Mouse (Mus musculus): ENCODE data around the gene Rgs19. TPM values are rescaled to one million over a fixed set of nuclear protein-coding genes. Genes with fewer than 3 reads are reported as not detected.

The Rgs19 gene
- polyA plus RNA-seq, 1 experiment from 2014 or later: 61.2 TPM

DNA sequence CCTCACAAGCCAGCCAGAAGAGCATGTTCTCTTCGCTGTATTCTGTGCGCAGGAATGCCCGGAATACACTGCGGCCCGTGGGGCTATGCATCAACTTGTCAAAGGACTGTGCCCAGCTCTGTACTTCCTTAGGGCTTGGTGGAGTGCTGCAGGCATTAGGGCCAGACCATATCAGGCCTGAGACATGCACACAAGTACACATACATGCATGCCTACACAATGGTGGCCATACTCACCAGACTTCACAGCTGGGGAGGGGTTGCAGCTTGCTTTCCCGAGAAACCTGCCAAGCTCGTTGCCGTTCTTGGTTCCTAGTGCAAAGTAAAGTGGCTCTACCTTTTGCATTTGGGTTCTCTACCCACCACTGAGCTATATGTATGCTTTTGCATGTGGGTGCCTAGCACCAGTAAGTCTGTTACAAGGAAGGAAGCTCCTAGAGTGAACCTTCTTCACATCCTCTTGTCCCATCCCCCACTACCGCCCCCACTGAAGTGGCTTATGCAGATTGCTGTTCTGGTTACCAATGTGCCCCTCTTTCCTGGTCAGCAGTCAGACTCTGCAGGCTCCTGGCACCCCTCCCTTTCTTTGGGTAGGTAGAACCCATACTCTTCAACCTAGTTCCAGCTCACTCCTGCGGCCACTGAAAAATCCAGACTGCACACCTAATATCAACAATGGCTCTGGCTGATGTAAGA is 4.2 kb downstream of the Rgs19 start:
- no peaks in the 10 kb centered on the region for H3K9me3 ChIP-seq (ENCODE audit: control insufficient read depth, low read length)
- 91% methylated on average over 10 of the region's 10 CpGs for WGBS
- no peak overlapping the region for H3K4me2 ChIP-seq (ENCODE audit: low read length)
- H3K27me3 ChIP-seq (replicated peaks; ENCODE audit: control insufficient read depth, insufficient read depth, low read length): no peaks in the 10 kb centered on the region
- H3K4me1 ChIP-seq (replicated peaks; ENCODE audit: control insufficient read depth, insufficient read depth, low read length): peaks cover 15% of the 10 kb centered on the region
- peaks cover 14% of the 10 kb centered on the region for H3K36me3 ChIP-seq (ENCODE audit: control insufficient read depth, insufficient read depth)
- no peak overlapping the region for H3K4me3 ChIP-seq (replicated peaks; ENCODE audit: low read length)
- no peak for ATAC-seq
- H3K27ac ChIP-seq (ENCODE audit: low read length): no peak overlapping the region
- H3K9ac ChIP-seq (replicated peaks; ENCODE audit: low read depth, low read length): no peak overlapping the region

DNA sequence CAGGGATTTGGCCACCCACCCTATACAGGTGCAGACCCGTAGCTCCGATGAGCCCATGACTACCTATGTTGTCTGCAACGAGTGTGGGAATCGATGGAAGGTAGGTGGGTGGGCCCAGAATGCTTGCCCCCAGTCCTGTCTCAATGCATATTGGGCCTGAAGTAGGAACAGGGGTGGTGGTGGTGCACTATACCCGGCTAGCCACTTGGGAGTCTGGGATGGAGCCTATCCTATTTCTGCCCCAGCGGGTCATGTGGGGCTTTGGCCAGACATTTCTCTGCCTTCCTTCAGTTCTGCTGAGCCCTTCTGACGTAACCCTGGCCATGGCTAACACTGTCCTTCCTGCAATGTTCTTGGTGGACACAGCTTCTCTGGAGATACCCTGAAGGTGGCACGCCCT is 6.2 kb downstream of the Rgs19 start:
- no peak for ATAC-seq
- Histone ChIP-seq H3K27me3 (replicated peaks; ENCODE audit: control insufficient read depth, insufficient read depth, low read length) (no peaks in the 10 kb centered on the region), H3K4me2 (ENCODE audit: low read length) (no peak overlapping the region), H3K4me3 (replicated peaks; ENCODE audit: low read length) (no peak overlapping the region), H3K4me1 (replicated peaks; ENCODE audit: control insufficient read depth, insufficient read depth, low read length) (peaks cover 3% of the 10 kb centered on the region), H3K9me3 (ENCODE audit: control insufficient read depth, low read length) (no peaks in the 10 kb centered on the region), H3K36me3 (ENCODE audit: control insufficient read depth, insufficient read depth) (peaks cover 14% of the 10 kb centered on the region), H3K27ac (ENCODE audit: low read length) (no peak overlapping the region), H3K9ac (replicated peaks; ENCODE audit: low read depth, low read length) (no peak overlapping the region)
- 93% methylated on average over 8 of the region's 8 CpGs for WGBS

DNA sequence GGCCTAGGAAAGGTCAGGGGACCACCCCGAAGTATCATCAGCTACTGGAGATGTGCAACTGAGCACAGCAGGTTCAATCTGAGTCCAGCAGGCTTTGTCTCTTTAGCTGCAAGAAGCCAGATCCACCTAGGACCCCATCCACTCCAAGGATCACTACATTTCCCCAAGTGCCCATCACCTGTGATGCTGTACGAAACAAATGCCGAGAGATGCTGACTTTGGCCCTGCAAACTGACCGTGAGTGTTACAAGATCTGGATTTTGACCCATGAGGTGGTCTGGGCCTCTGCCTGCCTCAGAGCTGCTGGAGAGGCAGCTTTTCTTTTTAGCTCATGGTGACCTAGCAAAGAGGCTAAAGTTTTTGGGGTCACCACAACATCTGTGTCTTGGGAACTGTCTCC is 8.1 kb downstream of the Rgs19 start:
- Histone ChIP-seq H3K9ac (replicated peaks; ENCODE audit: low read depth, low read length) (no peak overlapping the region), H3K4me2 (ENCODE audit: low read length) (no peak overlapping the region), H3K27ac (ENCODE audit: low read length) (no peak overlapping the region), H3K4me3 (replicated peaks; ENCODE audit: low read length) (no peak overlapping the region), H3K4me1 (replicated peaks; ENCODE audit: control insufficient read depth, insufficient read depth, low read length) (peaks cover 9% of the 10 kb centered on the region), H3K36me3 (ENCODE audit: control insufficient read depth, insufficient read depth) (peaks cover 14% of the 10 kb centered on the region), H3K9me3 (ENCODE audit: control insufficient read depth, low read length) (no peaks in the 10 kb centered on the region), H3K27me3 (replicated peaks; ENCODE audit: control insufficient read depth, insufficient read depth, low read length) (no peaks in the 10 kb centered on the region)
- 94% methylated on average over 4 of the region's 4 CpGs for WGBS
- no peak for ATAC-seq

DNA sequence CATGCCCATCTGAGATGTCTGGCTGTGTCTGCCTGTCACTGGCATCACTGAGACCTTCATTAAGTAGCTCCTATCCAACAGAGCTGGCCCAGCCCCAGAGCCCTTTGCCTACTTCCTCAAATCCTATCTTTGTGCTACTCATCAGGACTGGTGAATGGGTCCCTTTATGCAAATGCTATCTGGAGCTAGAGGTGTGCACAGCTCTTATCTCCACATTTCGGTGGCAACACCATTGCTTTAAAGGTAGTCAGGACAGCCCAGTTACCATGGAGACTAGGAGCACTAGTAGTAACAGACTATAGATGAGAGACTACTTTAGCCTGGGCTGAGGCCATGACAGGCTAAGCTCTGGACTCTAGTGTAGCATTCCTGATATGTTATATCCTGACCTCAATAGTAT is 9.1 kb downstream of the Rgs19 start:
- H3K9ac ChIP-seq (replicated peaks; ENCODE audit: low read depth, low read length): no peak overlapping the region
- no peaks in the 10 kb centered on the region for H3K9me3 ChIP-seq (ENCODE audit: control insufficient read depth, low read length)
- no peak for ATAC-seq
- H3K27me3 ChIP-seq (replicated peaks; ENCODE audit: control insufficient read depth, insufficient read depth, low read length): no peaks in the 10 kb centered on the region
- no peak overlapping the region for H3K4me2 ChIP-seq (ENCODE audit: low read length)
- H3K4me3 ChIP-seq (replicated peaks; ENCODE audit: low read length): no peak overlapping the region
- peaks cover 14% of the 10 kb centered on the region for H3K36me3 ChIP-seq (ENCODE audit: control insufficient read depth, insufficient read depth)
- H3K4me1 ChIP-seq (replicated peaks; ENCODE audit: control insufficient read depth, insufficient read depth, low read length): peaks cover 13% of the 10 kb centered on the region
- 75% methylated on average over 1 of the region's 1 CpGs for WGBS
- no peak overlapping the region for H3K27ac ChIP-seq (ENCODE audit: low read length)

DNA sequence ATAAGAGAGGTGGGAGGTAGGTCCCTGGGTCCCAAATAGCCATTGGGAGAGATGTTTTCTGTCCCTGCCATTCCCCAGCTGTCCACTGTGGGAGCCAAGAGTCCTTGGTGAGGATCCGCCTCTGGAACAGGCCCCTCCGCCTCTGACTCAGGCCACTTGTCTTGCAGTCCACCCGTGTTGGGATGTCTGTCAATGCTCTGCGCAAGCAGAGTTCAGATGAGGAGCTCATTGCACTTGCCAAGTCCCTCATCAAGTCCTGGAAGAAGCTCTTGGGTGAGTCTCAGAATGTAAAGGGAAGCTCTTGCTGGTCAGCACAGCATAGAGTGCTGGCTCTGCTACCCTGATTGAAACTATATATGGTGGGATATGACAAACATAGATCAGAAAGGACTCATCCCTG is 10.4 kb downstream of the Rgs19 start:
- WGBS: 72% methylated on average over 4 of the region's 4 CpGs

DNA sequence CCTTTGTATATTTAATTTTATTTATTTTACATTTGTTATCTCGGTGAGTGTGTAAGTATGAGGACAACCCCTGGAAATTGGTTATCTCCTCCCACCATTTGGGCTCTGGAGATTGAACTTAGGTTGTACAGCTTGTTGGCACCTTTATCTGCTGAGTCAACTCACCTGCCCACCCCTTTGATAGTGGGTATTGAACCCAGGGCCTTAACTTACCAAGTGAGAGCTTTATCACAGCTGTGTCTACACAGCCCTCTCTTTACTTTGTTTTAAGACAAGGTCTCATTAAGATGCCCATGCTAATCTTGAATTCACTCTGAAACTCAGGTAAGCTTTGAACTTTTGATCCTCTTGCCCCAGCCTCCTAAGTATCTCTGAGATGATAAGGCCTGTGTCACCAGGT is 11.8 kb downstream of the Rgs19 start:
- H3K27me3 ChIP-seq (replicated peaks; ENCODE audit: control insufficient read depth, insufficient read depth, low read length): no peaks in the 10 kb centered on the region
- H3K9me3 ChIP-seq (ENCODE audit: control insufficient read depth, low read length): no peaks in the 10 kb centered on the region
- no peak overlapping the region for H3K9ac ChIP-seq (replicated peaks; ENCODE audit: low read depth, low read length)
- H3K4me2 ChIP-seq (ENCODE audit: low read length): no peak overlapping the region
- 100% methylated on average over 1 of the region's 1 CpGs for WGBS
- ATAC-seq: no peak
- H3K4me3 ChIP-seq (replicated peaks; ENCODE audit: low read length): no peak overlapping the region
- no peak overlapping the region for H3K27ac ChIP-seq (ENCODE audit: low read length)
- peaks cover 4% of the 10 kb centered on the region for H3K36me3 ChIP-seq (ENCODE audit: control insufficient read depth, insufficient read depth)
- H3K4me1 ChIP-seq (replicated peaks; ENCODE audit: control insufficient read depth, insufficient read depth, low read length): peaks cover 17% of the 10 kb centered on the region

More for the DNA sequence above, 10.4 kb downstream of the Rgs19 start:
- H3K9ac ChIP-seq (replicated peaks; ENCODE audit: low read depth, low read length): no peak overlapping the region
- no peaks in the 10 kb centered on the region for H3K27me3 ChIP-seq (replicated peaks; ENCODE audit: control insufficient read depth, insufficient read depth, low read length)
- ATAC-seq: no peak
- H3K4me2 ChIP-seq (ENCODE audit: low read length): no peak overlapping the region
- H3K4me3 ChIP-seq (replicated peaks; ENCODE audit: low read length): no peak overlapping the region
- H3K4me1 ChIP-seq (replicated peaks; ENCODE audit: control insufficient read depth, insufficient read depth, low read length): peaks cover 17% of the 10 kb centered on the region
- H3K27ac ChIP-seq (ENCODE audit: low read length): no peak overlapping the region
- no peaks in the 10 kb centered on the region for H3K9me3 ChIP-seq (ENCODE audit: control insufficient read depth, low read length)
- peaks cover 7% of the 10 kb centered on the region for H3K36me3 ChIP-seq (ENCODE audit: control insufficient read depth, insufficient read depth)

DNA sequence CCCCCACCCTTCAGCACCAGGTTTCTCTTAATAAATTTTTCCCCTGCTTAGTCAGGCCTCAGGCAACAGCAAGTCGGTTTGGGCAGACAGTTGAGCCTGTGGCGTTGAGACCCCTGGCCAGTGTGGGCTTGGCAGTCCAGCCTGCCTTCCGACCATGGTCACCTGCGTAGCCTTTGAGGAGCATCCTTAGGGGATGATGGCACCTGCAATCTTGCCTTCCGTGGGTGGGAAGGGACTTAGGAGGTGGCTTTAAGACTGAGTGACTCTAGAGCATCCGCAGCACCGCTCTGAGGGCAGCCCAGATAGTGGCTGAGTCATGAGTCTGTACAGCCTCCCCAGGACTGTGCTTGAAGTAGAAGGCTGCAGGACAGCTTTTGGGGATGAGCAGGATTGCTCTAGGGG is 13.1 kb downstream of the Rgs19 start:
- WGBS: 16% methylated on average over 7 of the region's 7 CpGs
- H3K4me2 ChIP-seq (ENCODE audit: low read length): peak overlapping the region; percentile 96
- peak; percentile 34; the same call in 1 of the 2 replicates for ATAC-seq
- H3K27ac ChIP-seq (ENCODE audit: low read length): no peak overlapping the region
- peak overlapping the region; percentile 66 for H3K4me3 ChIP-seq (replicated peaks; ENCODE audit: low read length)
- H3K27me3 ChIP-seq (replicated peaks; ENCODE audit: control insufficient read depth, insufficient read depth, low read length): no peaks in the 10 kb centered on the region
- H3K4me1 ChIP-seq (replicated peaks; ENCODE audit: control insufficient read depth, insufficient read depth, low read length): peaks cover 17% of the 10 kb centered on the region
- peak overlapping the region; percentile 87 for H3K9ac ChIP-seq (replicated peaks; ENCODE audit: low read depth, low read length)
- H3K9me3 ChIP-seq (ENCODE audit: control insufficient read depth, low read length): no peaks in the 10 kb centered on the region
- peaks cover under 1% of the 10 kb centered on the region; the same call in 1 of the 2 replicates for H3K36me3 ChIP-seq (ENCODE audit: control insufficient read depth, insufficient read depth)

DNA sequence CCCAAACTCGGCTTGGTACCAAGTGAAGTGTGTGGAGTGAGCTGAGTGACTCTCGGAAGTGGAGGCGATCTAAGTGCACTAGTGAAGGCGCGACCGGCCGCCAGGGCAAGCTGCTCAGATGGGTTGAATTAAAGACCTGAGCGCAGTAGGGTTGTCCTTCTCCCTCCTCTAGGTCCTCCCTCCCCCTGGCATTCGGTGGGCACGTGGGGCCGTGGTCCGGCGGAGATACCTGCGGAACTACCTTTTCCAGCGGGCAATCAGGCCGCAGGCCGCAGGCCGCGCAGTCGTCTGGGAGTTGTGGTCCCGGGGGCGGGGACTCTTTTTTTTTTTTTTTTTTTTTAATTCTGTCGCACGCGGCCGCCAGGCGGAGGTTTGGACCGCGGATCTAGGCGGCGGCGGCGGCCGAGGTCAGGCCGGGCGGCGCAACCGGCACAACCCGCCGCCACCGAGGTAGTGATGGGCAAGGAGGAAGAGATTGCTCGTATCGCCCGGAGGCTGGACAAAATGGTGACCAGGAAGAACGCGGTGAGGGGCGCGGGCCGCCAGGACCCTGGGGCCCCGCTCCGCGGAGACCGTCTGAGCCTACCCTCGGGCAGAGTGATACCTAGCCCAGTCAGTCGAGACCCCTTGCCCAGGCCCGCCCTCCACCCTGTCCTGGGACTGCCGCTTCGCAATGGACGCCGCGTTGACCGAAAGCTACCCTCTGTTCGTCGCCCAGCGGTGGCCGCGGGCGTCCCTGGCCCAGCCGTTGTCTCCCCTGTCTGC is 13.6 kb downstream of the Rgs19 start, which contains the start of gene Tcea2:
TSS of gene Tcea2 (plus strand) at position 360 of the 765 bp plus-strand sequence.
- H3K9me3 ChIP-seq (ENCODE audit: control insufficient read depth, low read length): no peaks in the 10 kb centered on the region
- H3K4me1 ChIP-seq (replicated peaks; ENCODE audit: control insufficient read depth, insufficient read depth, low read length): peaks cover 22% of the 10 kb centered on the region
- WGBS: under 1% methylated on average over 65 of the region's 69 CpGs
- H3K27ac ChIP-seq (ENCODE audit: low read length): no peak within 1 kb of the TSS
- H3K27me3 ChIP-seq (replicated peaks; ENCODE audit: control insufficient read depth, insufficient read depth, low read length): no peaks in the 10 kb centered on the region
- peak within 1 kb of the TSS; percentile 87 for H3K9ac ChIP-seq (replicated peaks; ENCODE audit: low read depth, low read length)
- H3K4me3 ChIP-seq (replicated peaks; ENCODE audit: low read length): peak within 1 kb of the TSS; percentile 66
- peak within 1 kb of the TSS; percentile 96 for H3K4me2 ChIP-seq (ENCODE audit: low read length)
- peak; percentile 54 for ATAC-seq
- H3K36me3 ChIP-seq (ENCODE audit: control insufficient read depth, insufficient read depth): no peaks in the 10 kb centered on the region

DNA sequence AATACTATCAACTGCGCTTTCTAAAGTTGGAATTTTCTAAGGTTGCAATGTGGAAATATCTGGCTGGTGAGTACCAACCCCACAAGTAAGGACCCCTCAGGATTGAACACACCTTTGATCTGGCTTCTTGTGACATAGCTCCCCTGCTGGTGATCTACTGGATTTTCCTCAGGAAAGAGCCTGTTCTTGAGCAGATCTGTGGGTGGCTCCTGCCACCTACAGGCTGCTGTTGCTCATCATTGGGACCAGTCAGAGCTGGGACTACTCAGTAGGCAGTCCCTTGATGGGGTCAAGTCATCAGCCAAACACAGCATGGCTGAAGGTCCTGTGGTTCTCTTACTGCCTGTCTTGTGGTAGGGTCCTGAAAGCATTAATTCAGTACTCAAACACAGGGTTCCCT is 15.0 kb downstream of the Rgs19 start:
- 55% methylated on average over 1 of the region's 1 CpGs for WGBS

More for the DNA sequence above, 15.0 kb downstream of the Rgs19 start:
- H3K4me1 ChIP-seq (replicated peaks; ENCODE audit: control insufficient read depth, insufficient read depth, low read length): peaks cover 22% of the 10 kb centered on the region
- H3K4me3 ChIP-seq (replicated peaks; ENCODE audit: low read length): no peak overlapping the region
- no peak overlapping the region for H3K4me2 ChIP-seq (ENCODE audit: low read length)
- H3K27ac ChIP-seq (ENCODE audit: low read length): no peak overlapping the region
- H3K9me3 ChIP-seq (ENCODE audit: control insufficient read depth, low read length): no peaks in the 10 kb centered on the region
- ATAC-seq: peak; percentile 70
- no peaks in the 10 kb centered on the region for H3K36me3 ChIP-seq (ENCODE audit: control insufficient read depth, insufficient read depth)
- H3K27me3 ChIP-seq (replicated peaks; ENCODE audit: control insufficient read depth, insufficient read depth, low read length): no peaks in the 10 kb centered on the region; the same call in 1 of the 2 replicates
- no peak overlapping the region for H3K9ac ChIP-seq (replicated peaks; ENCODE audit: low read depth, low read length)

All from forebrain, embryonic 16.5 days (tissue).